8 mouse cellular contexts compared by ENCODE assay signal in the genomic region with DNA sequence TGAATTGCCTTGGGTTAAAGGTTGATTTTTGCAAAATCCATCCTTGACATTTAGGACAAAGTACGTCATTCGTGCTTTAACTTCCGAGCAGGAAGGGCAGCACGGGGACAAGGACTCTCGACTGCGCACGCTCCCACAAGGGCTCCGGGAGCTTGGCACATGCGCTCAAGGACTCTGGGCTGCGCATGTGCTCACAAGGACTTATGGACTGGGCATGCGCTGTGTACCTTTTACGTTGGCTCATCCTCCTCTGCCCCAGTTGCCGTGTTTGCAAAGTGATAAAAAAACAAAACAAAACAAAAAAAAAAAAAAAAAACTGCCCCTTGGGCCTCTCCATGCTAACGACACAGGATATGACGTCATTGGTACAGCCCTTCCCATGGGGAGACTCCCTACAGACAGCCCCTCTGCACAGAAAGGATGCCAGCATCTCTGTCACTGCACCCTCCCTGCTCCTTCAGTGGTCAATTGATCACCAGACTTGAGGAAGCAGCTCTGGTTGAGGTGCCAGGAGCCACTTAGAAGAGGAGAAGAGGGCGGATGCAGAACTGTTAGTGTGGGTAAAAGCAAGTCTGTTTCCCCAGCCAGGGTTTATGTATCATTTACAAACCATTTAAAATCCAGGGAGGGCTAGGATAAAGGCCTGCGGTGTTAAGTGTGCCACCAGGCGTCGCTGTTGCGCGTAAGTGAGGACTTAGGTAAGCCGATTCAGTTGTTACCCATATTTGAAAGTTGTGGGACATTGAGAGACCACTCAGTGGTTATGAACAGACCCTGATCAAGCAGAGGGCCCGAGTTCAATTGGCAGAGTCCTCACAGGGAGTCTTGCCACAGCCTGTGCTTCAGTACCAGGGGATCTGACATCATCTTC.
DNase-seq lines count a peak whose midpoint lies in the region; ATAC-seq and TF ChIP-seq lines count a peak whose summit lies in the region.

No protein-coding gene starts in this region.

- no peaks in the 10 kb centered on the region for H3K9me3 ChIP-seq in embryonic facial prominence, embryonic 11.5 days (replicated peaks; ENCODE audit: control insufficient read depth, low read length)
- no peaks in the 10 kb centered on the region for H3K9me3 ChIP-seq in kidney, postnatal 0 days (replicated peaks; ENCODE audit: low read length)
- H3K9me3 ChIP-seq in limb, embryonic 14.5 days (ENCODE audit: control insufficient read depth, low read length): no peaks in the 10 kb centered on the region
- no peaks in the 10 kb centered on the region for H3K9me3 ChIP-seq in neural tube, embryonic 14.5 days (ENCODE audit: control insufficient read depth, low read length)

- no peaks in the 10 kb centered on the region for H3K79me2 ChIP-seq in heart, adult 2 months (replicated peaks; ENCODE audit: control insufficient read depth, insufficient read depth, low read length)

- TF ChIP-seq POLR2A in heart, adult 2 months (IDR thresholded peaks at IDR 0.05; ENCODE audit: insufficient read depth, low read depth, low read length): no peak
- no peak for TF ChIP-seq POLR2A in limb, embryonic 14.5 days (IDR thresholded peaks at IDR 0.05; ENCODE audit: borderline replicate concordance, extremely low read depth, insufficient read depth, insufficient read length)

- no peak overlapping the region for H3K9ac ChIP-seq in embryonic facial prominence, embryonic 11.5 days (replicated peaks; ENCODE audit: low read length)
- no peak overlapping the region for H3K9ac ChIP-seq in heart, adult 2 months (ENCODE audit: low read depth, low read length)
- no peak overlapping the region for H3K9ac ChIP-seq in kidney, postnatal 0 days (ENCODE audit: low read depth, low read length)
- H3K9ac ChIP-seq in limb, embryonic 14.5 days (ENCODE audit: low read depth, low read length, severe bottlenecking): no peak overlapping the region
- no peak overlapping the region for H3K9ac ChIP-seq in neural tube, embryonic 14.5 days (replicated peaks; ENCODE audit: low read depth, low read length)

- H3K27ac ChIP-seq in embryonic facial prominence, embryonic 11.5 days (replicated peaks; ENCODE audit: low read depth, low read length): no peak overlapping the region
- H3K27ac ChIP-seq in heart, adult 2 months: no peak overlapping the region
- no peak overlapping the region for H3K27ac ChIP-seq in kidney, postnatal 0 days
- no peak overlapping the region for H3K27ac ChIP-seq in limb, embryonic 14.5 days (replicated peaks; ENCODE audit: low read depth, low read length)
- no peak overlapping the region for H3K27ac ChIP-seq in neural tube, embryonic 14.5 days (ENCODE audit: low read depth, low read length)

- 0 out of 2 replicates have a peak, but pooled peaks have one; percentile 21 for TF ChIP-seq EP300 in heart, adult 2 months (IDR thresholded peaks at IDR 0.05; ENCODE audit: insufficient read depth, low read depth, low read length)

- peaks cover 4% of the 10 kb centered on the region; the same call in 1 of the 2 replicates for H3K4me1 ChIP-seq in embryonic facial prominence, embryonic 11.5 days (ENCODE audit: control insufficient read depth, insufficient read depth, low read length)
- peaks cover 3% of the 10 kb centered on the region for H3K4me1 ChIP-seq in heart, adult 2 months (ENCODE audit: control insufficient read depth, insufficient read depth, low read length)
- H3K4me1 ChIP-seq in kidney, postnatal 0 days (replicated peaks; ENCODE audit: insufficient read depth, low read length): 0 out of 2 replicates have a peak, but pooled peaks cover 7% of the 10 kb centered on the region
- H3K4me1 ChIP-seq in limb, embryonic 14.5 days (ENCODE audit: control insufficient read depth, insufficient read depth, low read length): peaks cover 24% of the 10 kb centered on the region
- H3K4me1 ChIP-seq in neural tube, embryonic 14.5 days (ENCODE audit: control insufficient read depth, insufficient read depth, low read length): no peaks in the 10 kb centered on the region

- no peak overlapping the region for H3K4me3 ChIP-seq in embryonic facial prominence, embryonic 11.5 days (ENCODE audit: low read depth, low read length)
- H3K4me3 ChIP-seq in heart, adult 2 months: no peak overlapping the region
- no peak overlapping the region for H3K4me3 ChIP-seq in kidney, postnatal 0 days (replicated peaks; ENCODE audit: low read depth, low read length)
- H3K4me3 ChIP-seq in limb, embryonic 14.5 days (replicated peaks; ENCODE audit: low read length): no peak overlapping the region
- no peak overlapping the region for H3K4me3 ChIP-seq in neural tube, embryonic 14.5 days (ENCODE audit: low read depth, low read length)

- H3K27me3 ChIP-seq in embryonic facial prominence, embryonic 11.5 days (ENCODE audit: control insufficient read depth, insufficient read depth, low read length): no peaks in the 10 kb centered on the region
- no peaks in the 10 kb centered on the region for H3K27me3 ChIP-seq in heart, adult 2 months (ENCODE audit: control insufficient read depth, insufficient read depth, low read length)
- no peaks in the 10 kb centered on the region for H3K27me3 ChIP-seq in kidney, postnatal 0 days (ENCODE audit: insufficient read depth, low read length)
- H3K27me3 ChIP-seq in limb, embryonic 14.5 days (ENCODE audit: control insufficient read depth, insufficient read depth, low read length): no peaks in the 10 kb centered on the region
- H3K27me3 ChIP-seq in neural tube, embryonic 14.5 days (ENCODE audit: control insufficient read depth, insufficient read depth, low read length): no peaks in the 10 kb centered on the region

- intact Hi-C loops in heart, adult 2 months (cut with DNase I): loop anchor here (2.0 to 10.0 kb wide), 4 partner anchors 37 to 1235 kb away; no protein-coding TSS in a partner anchor

- peak; percentile 87 for TF ChIP-seq CTCF in heart, adult 2 months (IDR thresholded peaks at IDR 0.05)
- TF ChIP-seq CTCF in kidney, postnatal 0 days (IDR thresholded peaks at IDR 0.05; ENCODE audit: low read depth): peak; percentile 85

- no peak for ATAC-seq in embryonic facial prominence, embryonic 11.5 days (replicated peaks; ENCODE audit: insufficient number of reproducible peaks, low FRiP score, low TSS enrichment, low read depth)
- peak; percentile 27; the same call in 1 of the 2 replicates for ATAC-seq in kidney, postnatal 0 days (replicated peaks; ENCODE audit: low FRiP score, low read depth)
- ATAC-seq in limb, embryonic 14.5 days (ENCODE audit: low FRiP score, low read depth): no peak
- peak; percentile 78 for ATAC-seq in neural tube, embryonic 14.5 days (ENCODE audit: low read depth)

- peak; percentile 81 for DNase-seq in 3T3-L1 (ENCODE audit: low read depth, low spot score)
- DNase-seq in adrenal gland, postnatal 14 days: peak; percentile 85
- peak; percentile 87 for DNase-seq in embryonic facial prominence, embryonic 11.5 days (ENCODE audit: low spot score)
- DNase-seq in heart, adult 2 months: peak; percentile 51 to 74
- peak; percentile 78 for DNase-seq in kidney, postnatal 0 days (ENCODE audit: low spot score)
- peak; percentile 85 for DNase-seq in limb, embryonic 14.5 days (ENCODE audit: low spot score)
- DNase-seq in urinary bladder, postnatal 25 days (ENCODE audit: low spot score): peak; percentile 64

- no peak overlapping the region for H3K4me2 ChIP-seq in embryonic facial prominence, embryonic 11.5 days (ENCODE audit: low read depth, low read length)
- H3K4me2 ChIP-seq in kidney, postnatal 0 days (ENCODE audit: low read length): no peak overlapping the region
- no peak overlapping the region for H3K4me2 ChIP-seq in limb, embryonic 14.5 days (replicated peaks; ENCODE audit: low read depth, low read length, severe bottlenecking)
- no peak overlapping the region for H3K4me2 ChIP-seq in neural tube, embryonic 14.5 days (ENCODE audit: low read depth, low read length)

- WGBS in embryonic facial prominence, embryonic 11.5 days: 69% methylated on average over 23 of the region's 23 CpGs
- 60% methylated on average over 23 of the region's 23 CpGs for WGBS in heart, adult 2 months
- WGBS in kidney, postnatal 0 days: 73% methylated on average over 23 of the region's 23 CpGs
- 71% methylated on average over 23 of the region's 23 CpGs for WGBS in limb, embryonic 14.5 days
- 70% methylated on average over 23 of the region's 23 CpGs for WGBS in neural tube, embryonic 14.5 days

- peaks cover 15% of the 10 kb centered on the region for H3K36me3 ChIP-seq in embryonic facial prominence, embryonic 11.5 days (replicated peaks; ENCODE audit: control insufficient read depth, insufficient read depth, low read depth, low read length)
- H3K36me3 ChIP-seq in heart, adult 2 months (ENCODE audit: control insufficient read depth, insufficient read depth, low read length): no peaks in the 10 kb centered on the region
- peaks cover 11% of the 10 kb centered on the region; the same call in 1 of the 2 replicates for H3K36me3 ChIP-seq in kidney, postnatal 0 days (ENCODE audit: insufficient read depth, low read length)
- H3K36me3 ChIP-seq in limb, embryonic 14.5 days (ENCODE audit: control insufficient read depth, insufficient read depth, low read length): peaks cover 63% of the 10 kb centered on the region
- H3K36me3 ChIP-seq in neural tube, embryonic 14.5 days (ENCODE audit: control insufficient read depth, insufficient read depth, low read length): no peaks in the 10 kb centered on the region

Comparison
In these comparisons a context has a peak if more than half of its experiments do, and no peak if none do; other contexts are left out.
1. ATAC-seq: peak in kidney, postnatal 0 days (single experiment) and neural tube, embryonic 14.5 days (single experiment); none in embryonic facial prominence, embryonic 11.5 days (single experiment) and limb, embryonic 14.5 days (single experiment).
2. Peak in every context shown above with its lines, with median percentiles within 50 percentile points of each other: DNase-seq.